Mouse (Mus musculus) thymus, adult 18-20 months (tissue): ENCODE data around the gene Fam160a2.
"Not testable (repeated sequence)": the region's sequence is repeated elsewhere in the genome, so short reads cannot be mapped to it uniquely, and the experiment has no call there.

Experiments
- DNase-seq, 2 experiments: peaks; one replicate each; pipeline ENCODE4 v3.0.0; 2022; ENCODE audit warnings: mixed read lengths in 2 of 2

The Fam160a2 gene

DNA sequence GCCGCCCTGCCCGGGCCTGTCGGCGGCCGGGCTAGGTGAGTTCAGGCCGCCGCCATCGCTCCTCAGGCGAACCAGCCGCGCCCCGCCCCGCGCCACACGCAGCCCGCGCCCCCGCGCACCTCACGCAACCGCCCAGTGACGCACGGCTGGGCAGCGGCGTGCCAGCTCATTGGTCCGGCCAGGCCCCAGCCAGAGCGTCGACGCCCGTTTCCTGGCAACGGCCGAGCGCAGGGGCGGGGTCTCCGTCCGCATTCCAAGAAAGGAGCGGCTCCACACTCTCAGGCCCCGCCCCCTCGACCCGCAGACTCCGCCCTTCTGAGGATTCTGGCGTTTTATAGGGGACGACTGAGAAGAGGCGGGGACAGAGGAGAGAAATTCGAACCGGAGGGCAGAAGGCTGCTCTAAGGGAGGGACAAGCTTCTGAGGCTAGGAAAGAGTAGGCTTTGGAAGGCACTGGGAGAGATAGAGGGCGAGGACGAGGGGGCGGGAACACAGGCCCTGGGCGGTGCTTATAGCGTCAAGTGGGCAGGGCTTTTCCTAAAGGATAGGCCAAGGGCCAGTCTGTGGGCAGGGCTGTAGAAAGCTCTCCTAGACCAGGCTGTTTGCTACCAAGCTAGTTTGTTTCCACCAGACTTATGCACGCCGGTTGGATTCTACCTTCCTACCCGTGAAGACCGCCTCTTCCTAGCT lies at the start of gene Fam160a2:
TSS of gene Fam160a2 (minus strand) at position 120 of the 690 bp plus-strand sequence.
- peak; percentile 94 to 95 for DNase-seq

- DNase-seq, result no peak
Observed at GRCm38 (mm10) chr7:105445076-105445475, 45.2 kb upstream of the Fam160a2 start.

- no peak for DNase-seq
Observed at GRCm38 (mm10) chr7:105441426-105441825, 41.6 kb upstream of the Fam160a2 start.

DNA sequence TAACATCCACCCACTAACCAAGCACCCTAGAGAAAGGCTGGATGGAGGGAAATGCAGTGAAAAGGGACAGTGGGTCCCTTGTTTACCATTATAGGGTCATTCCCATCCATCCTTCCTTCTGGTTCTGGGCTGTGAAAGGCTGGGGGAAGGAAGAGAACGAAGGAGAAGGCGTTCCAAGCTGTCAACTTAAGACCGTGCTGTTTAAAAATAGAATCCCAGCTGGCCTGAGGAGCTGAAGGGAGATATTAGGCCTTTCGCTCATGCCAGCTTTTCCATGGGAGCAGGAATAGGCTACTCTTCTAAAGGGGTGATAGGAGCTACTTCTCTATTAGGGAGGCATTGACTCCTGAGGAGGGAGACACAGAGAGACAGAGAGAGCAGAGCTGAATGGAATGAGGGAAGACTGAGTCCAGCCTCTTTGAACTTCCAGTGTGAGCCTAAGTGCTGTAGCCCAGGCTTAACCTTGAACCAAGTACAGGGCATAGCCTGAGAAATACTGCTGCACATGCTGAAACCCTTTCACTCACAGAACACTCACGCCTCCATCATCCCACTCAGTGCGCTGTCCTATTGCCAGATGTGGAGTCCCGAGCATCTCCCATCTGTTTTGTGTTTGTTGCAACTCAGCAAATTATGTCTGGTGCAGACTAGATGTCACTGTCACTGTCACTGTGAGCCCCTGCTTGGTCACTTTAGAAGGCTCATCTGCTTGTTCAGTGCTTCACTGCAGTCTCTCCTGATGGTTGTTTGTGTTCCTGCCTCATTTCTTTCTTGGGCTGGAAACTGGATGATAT lies 38.3 kb upstream of the Fam160a2 start:
- DNase-seq, result no peak

DNA sequence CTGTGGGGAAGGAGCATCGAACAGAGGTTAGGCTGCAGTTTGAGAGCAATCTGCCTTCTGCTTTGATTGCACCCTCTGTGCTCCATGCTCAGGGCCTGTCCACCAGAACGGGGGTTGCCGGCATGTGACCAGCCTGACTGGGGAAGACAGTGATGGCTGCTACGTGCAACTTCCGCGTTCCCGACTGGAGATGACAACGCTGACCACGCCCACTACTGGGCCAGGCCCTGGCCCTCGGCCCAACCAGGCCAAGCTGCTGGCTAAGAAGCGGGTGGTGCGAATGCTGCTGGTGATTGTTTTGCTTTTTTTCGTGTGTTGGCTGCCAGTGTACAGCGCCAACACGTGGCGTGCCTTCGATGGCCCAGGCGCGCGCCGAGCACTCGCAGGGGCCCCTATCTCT lies 34.9 kb upstream of the Fam160a2 start:
- no peak for DNase-seq

GRCm38 (mm10) chr7:105433859-105434258 lies 34.0 kb upstream of the Fam160a2 start:
- no peak for DNase-seq

DNA sequence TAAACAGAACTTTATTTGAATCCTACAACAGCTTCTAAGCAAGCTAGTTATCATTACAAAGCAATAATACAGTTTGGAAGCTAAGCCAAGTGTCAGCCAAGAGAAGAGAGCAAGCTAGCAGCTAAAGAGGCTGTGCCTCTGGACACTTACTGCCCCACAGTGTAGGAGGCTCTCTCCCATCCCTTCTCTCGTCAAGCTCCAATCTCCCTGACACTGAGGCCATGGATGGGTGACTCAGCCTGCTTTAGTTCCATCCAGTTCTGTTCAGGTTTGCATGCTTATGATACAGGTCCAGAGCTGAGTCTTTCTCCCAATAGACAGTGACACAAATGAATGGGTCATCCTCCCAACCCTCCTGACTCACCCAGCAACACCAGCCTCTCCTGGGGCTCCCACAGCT lies 32.2 kb upstream of the Fam160a2 start:
- no peak for DNase-seq

DNA sequence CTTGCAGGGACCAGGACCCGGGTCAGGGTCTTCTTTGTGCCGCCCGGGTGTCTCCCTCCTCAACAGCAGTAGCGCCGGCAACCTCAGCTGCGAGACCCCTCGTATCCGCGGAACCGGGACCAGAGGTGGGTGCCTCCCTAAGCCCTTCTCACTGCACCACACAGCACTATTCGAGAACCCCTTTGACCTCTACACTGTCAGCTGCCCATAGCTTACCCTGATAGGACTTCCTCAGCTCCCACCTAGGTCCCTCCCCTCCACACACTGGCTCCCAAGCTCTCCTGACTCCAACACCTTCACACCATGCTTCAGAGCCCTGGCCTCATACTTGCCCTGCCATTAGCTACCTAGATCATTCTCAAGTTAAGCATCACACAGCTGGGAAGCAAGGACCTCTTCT lies 26.2 kb upstream of the Fam160a2 start:
- no peak for DNase-seq

GRCm38 (mm10) chr7:105425424-105426043 lies 25.7 kb upstream of the Fam160a2 start, which contains the start of gene Cckbr:
Gene Cckbr (plus strand): TSS chr7:105425731.
- DNase-seq, result no peak

GRCm38 (mm10) chr7:105424368-105424767 lies 24.5 kb upstream of the Fam160a2 start:
- no peak for DNase-seq

DNA sequence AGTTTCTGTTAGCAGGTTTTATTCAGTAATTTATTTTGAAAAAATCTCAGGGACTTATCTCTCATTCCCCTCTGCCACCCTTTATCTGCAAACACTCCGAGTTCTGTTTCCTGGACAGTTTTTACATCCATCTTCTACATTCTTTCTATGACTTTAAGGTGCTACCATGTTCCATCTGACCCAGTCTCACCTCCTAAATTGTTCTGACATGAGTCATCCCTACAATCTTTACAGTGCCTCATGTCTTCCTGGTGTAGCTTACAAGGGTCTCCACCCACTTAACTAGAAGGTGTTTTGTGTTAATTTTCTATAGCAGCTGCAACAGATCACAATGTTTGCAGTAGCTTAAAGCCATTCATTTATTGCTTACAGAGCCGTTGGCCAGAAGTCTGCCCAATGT lies 21.0 kb upstream of the Fam160a2 start:
- DNase-seq, result no peak

- no peak for DNase-seq
Observed at GRCm38 (mm10) chr7:105418106-105418505, 18.3 kb upstream of the Fam160a2 start.

GRCm38 (mm10) chr7:105416529-105416928 lies 16.7 kb upstream of the Fam160a2 start:
- no peak for DNase-seq

- DNase-seq, result no peak
Observed at GRCm38 (mm10) chr7:105414385-105414784, 14.5 kb upstream of the Fam160a2 start.

GRCm38 (mm10) chr7:105411874-105412632 lies 12.2 kb upstream of the Fam160a2 start:
- DNase-seq, result not testable (repeated sequence)

GRCm38 (mm10) chr7:105406322-105406721 lies 6.5 kb upstream of the Fam160a2 start:
- DNase-seq, result no peak

GRCm38 (mm10) chr7:105404268-105404667 lies 4.4 kb upstream of the Fam160a2 start, which contains the start of gene Cnga4:
Gene Cnga4 (plus strand): TSS chr7:105404568.
- no peak for DNase-seq

- DNase-seq, result peak in 1 of 2 experiments; percentile 13
Observed at GRCm38 (mm10) chr7:105399058-105399934, 558 bp downstream of the Fam160a2 start.

- DNase-seq, result no peak
Observed at GRCm38 (mm10) chr7:105396126-105396525, 3.7 kb downstream of the Fam160a2 start.

DNA sequence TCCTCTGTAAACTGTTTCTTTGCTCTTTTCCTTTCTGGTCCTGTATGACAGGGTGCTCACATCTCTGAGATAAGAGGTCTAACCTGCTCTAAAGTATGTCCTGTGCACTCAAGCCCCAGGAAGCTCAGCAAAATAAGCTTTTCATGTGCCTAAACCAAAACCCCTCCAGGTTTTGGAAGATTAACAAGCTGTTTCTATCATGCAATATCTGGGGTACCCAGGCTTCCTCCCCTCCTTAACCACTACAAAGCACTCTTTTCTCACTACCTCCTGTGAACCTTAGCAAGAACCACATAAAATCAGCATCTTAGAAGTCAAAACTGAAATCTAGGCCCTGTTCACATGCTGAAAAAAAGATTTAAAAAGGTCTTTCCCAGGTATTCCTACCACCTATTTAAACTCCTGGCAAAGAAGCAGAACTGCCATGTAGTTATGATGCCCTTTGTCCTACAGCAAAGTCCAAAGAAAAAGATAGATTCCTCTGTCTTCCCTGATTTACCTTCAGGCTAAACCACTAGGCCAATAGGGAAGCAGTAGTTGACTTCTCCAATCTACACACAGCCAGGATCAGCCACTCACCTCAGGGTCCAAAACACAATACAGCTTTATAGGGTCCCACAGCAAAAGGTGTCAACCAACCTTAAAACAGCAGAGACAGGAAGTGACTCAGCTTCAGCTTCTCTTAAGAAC lies 4.6 kb downstream of the Fam160a2 start:
- DNase-seq, result no peak

- DNase-seq, result no peak
Observed at GRCm38 (mm10) chr7:105394606-105395005, 5.2 kb downstream of the Fam160a2 start.
